Mouse (Mus musculus) T-helper 1 cell (primary cell): ENCODE results near the gene Trim12a.
"Not testable (repeated sequence)": the region's sequence is repeated elsewhere in the genome, so short reads cannot be mapped to it uniquely, and the experiment has no call there.

Experiments
- in situ Hi-C: fragments of 300-600 bp; cut with MboI, MseI; formaldehyde crosslinking; loops from one replicate; pipeline ENCODE4 v1.15.1; 2025; ENCODE audit warnings: high pct_unique_total_duplicates

Gene Trim12a

DNA sequence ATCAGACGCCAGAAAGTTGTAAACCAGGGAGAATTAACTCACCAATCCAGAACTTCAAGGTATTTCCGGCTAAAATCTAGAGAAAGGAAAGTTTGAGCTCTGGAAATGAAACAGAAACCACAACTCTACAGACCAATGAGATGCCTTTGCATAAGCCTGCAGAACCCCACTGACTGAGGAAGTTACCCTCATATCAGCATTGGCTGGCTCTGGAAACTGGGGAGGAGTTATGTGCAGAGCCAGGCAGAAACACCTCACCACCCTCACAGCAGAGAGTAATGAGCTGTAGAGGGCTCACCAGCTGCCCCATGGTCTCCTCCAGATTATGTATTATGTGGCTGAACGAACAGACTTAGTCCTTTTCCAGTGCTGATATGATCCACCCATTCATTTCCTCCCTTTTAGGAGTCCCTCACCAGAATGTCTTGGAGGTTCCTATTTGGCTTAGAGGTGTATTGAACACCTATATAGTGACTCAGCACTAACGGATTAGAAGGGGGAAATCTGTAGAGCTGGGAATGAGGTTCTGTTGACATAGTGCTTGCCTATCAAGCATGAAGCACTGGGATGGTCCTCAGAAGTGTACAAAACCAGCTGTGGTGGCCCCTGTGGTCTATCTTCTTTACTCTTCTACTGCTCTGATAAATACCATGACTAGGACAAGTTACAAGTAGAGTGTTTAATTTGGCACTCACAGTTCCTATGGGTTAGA, at the start of gene Trim12a:
Trim12a (minus strand) TSS at position 98 of the 712 bp plus-strand sequence.
- in situ Hi-C loops: not testable (repeated sequence)

GRCm38 (mm10) chr7:104353600-104353967, 38.3 kb upstream of the Trim12a start:
- in situ Hi-C loops: no loop called here

DNA sequence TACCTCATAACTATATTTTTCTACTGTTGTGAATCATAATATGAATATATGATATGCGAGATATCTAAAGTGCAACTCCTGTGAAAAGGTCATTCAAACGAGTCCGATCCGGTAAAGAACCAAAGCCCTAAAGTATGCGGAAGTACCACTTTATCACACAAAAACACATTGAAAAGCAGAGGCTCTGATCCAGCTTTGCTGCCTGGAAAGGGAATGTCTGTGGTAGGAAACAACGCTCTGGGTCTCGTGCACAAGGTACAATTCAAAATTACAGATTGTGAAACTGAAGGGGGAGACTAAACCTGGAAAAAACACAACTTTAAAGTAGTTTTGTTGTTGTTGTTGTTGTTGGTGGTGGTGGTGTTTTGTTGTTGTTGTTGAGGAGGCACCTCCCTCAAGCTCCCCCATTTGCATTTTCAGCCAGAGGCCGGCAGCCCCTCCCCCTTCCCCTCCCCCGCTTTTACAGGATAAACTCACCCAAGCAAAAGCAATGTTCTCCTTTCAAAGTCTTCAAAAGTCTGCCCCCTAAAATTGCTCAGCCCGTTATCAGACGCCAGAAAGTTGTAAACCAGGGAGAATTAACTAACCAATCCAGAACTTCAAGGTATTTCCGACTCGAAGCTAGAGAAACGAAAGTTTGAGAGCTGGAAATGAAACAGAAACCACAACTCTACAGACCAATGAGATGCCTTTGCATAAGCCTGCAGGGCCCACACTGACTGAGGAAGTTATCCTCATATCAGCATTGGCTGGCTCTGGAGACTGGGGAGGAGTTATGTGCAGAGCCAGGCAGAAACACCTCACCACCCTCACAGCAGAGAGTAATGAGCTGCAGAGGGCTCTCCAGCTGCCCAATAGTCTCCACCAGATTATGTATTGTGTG, 37.7 kb upstream of the Trim12a start, which contains the start of gene Trim12c:
Trim12c (minus strand) TSS at position 646 of the 883 bp plus-strand sequence.
- in situ Hi-C loops: no loop called here

- in situ Hi-C loops: not testable (repeated sequence)
Observed at GRCm38 (mm10) chr7:104348043-104348442, 32.8 kb upstream of the Trim12a start.

DNA sequence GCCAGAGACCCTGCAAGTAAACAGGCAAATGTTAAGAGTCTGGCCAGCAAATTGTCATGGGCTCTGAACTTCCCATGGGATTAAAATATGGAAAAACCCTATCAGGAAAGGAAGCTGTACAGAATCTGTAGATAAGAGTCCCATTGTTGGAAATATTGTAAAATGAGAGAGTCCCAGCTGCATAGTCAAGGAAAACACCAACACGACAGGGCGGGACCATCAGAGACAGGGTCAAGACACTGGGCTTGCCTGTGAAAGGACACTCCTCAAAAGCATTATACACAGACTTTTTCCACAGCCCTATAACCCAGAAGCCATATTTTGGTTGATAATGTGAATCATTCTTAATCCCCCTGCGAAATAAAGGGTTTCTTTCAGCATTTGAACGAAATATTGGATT, 25.5 kb upstream of the Trim12a start:
- in situ Hi-C loops: not testable (repeated sequence)

GRCm38 (mm10) chr7:104335547-104335946, 20.3 kb upstream of the Trim12a start:
- in situ Hi-C loops: not testable (repeated sequence)

GRCm38 (mm10) chr7:104329171-104329570, 13.9 kb upstream of the Trim12a start, which contains the start of gene Trim34b:
TSS of gene Trim34b (plus strand) at chr7:104329471.
- in situ Hi-C loops: not testable (repeated sequence)

GRCm38 (mm10) chr7:104322028-104322427, 6.8 kb upstream of the Trim12a start:
- in situ Hi-C loops: loop anchor here (5.0 kb wide), 1 partner anchor 35 kb away; no protein-coding TSS in a partner anchor

- in situ Hi-C loops: no loop called here
Observed at GRCm38 (mm10) chr7:104314796-104315353, 391 bp downstream of the Trim12a start.

- in situ Hi-C loops: no loop called here
Observed at GRCm38 (mm10) chr7:104291638-104292400, 23.4 kb downstream of the Trim12a start.

- in situ Hi-C loops: no loop called here
Observed at GRCm38 (mm10) chr7:104290641-104291040, 24.6 kb downstream of the Trim12a start.

- in situ Hi-C loops: not testable (repeated sequence)
Observed at GRCm38 (mm10) chr7:104287576-104288443, 27.5 kb downstream of the Trim12a start, which contains the start of gene Trim5. TSS of gene Trim5 (minus strand) at chr7:104288094.

GRCm38 (mm10) chr7:104279361-104279760, 35.9 kb downstream of the Trim12a start:
- in situ Hi-C loops: not testable (repeated sequence)

GRCm38 (mm10) chr7:104265335-104265734, 49.9 kb downstream of the Trim12a start:
- in situ Hi-C loops: not testable (repeated sequence)

GRCm38 (mm10) chr7:104260380-104260779, 54.9 kb downstream of the Trim12a start:
- in situ Hi-C loops: not testable (repeated sequence)
